Mouse (Mus musculus): Measurements from ENCODE around the gene Psmb9. TPM values are rescaled to one million over a fixed set of nuclear protein-coding genes. Genes with fewer than 3 reads are reported as not detected.

Psmb9 gene
- polyA plus RNA-seq, 2 experiments from 2014 or later = 320 to 348 TPM

DNA sequence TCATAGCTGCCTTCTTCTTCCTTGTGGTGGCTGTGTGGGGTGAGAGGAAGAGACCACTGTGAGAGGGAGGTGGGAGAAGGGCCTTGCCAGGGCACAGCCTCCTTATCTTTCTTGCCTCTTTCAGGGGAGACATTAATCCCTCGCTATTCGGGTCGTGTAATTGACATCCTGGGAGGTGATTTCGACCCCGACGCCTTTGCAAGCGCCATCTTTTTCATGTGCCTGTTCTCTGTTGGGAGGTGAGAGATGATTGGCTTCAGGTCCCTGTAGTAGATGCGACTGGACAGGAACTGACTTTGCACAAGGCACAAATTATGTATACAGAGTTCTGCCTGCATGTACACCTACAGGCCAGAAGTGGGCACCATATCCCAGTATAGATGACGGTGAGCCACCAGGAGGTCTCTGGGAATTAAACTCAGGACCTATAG is 18.2 kb upstream of the Psmb9 start:
- ATAC-seq = peak; percentile 34

- ATAC-seq = no peak
These were observed 17.6 kb upstream of the Psmb9 start for GRCm38 (mm10) chr17:34205021-34205745.

DNA sequence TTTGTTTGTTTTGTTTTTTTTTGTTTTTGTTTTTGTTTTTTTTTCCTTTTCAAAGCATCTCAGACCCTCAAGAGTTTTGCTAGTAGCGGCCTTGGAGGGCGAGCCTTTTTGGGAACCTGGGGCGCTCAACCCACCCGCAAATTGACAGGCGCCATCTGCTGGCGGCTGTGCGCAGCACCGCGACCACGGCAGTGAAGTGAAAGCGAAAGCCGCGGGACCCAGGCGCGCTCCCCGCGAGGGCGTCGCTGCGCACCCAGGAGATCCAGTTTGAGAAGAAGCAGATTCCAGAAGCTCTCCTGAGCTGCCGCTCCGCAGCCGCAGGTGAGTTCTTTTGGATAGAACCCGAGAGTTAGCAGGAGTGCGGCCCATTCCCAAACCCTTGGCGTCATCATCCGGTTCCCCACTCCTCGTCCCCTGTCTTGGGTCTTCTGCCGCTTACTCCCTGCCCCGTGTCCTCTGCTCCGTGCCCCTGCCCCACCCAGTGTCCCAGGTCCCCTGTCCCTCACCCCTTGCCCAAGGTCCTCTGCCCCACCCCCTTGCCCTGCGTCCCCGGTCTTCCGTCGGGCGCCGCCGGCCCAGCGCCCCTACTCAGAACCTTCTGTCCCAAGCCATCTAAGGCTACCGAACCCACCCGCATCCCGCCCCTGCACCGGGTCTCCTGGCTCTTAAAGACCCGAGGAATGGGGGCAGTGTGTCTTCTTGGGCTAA is 16.9 kb upstream of the Psmb9 start:
- peak; percentile 42 for ATAC-seq

DNA sequence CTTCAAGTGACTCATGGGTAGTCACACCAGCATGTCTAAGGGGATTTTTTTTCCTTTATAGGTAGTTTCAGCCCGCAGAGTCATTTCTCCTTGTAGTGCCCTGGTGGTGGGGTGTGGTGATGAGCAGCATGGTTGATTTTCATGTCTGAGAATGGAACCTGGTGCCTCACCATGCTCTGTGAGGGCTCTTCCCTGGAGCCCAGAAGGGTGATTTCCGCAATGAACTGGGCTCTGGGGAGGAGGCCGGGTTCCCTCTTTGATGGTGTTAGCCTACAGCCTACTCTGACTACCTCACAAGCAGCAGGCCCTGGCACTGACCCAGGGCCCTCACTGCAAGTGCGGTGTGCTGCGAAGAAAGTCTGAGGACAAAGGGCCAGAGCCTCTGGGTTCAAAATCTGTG is 15.9 kb upstream of the Psmb9 start, which contains the start of gene Tap2:
Gene Tap2, plus strand, starts transcription at position 84 of the 400 bp plus-strand sequence.
- peak; percentile 13 for ATAC-seq

- ATAC-seq = no peak
These were observed 15.3 kb upstream of the Psmb9 start for GRCm38 (mm10) chr17:34202760-34203442.

GRCm38 (mm10) chr17:34201506-34202055 is 14.0 kb upstream of the Psmb9 start:
- peak; percentile 9 for ATAC-seq

- no peak for ATAC-seq
These were observed 13.4 kb upstream of the Psmb9 start for GRCm38 (mm10) chr17:34200772-34201505.

DNA sequence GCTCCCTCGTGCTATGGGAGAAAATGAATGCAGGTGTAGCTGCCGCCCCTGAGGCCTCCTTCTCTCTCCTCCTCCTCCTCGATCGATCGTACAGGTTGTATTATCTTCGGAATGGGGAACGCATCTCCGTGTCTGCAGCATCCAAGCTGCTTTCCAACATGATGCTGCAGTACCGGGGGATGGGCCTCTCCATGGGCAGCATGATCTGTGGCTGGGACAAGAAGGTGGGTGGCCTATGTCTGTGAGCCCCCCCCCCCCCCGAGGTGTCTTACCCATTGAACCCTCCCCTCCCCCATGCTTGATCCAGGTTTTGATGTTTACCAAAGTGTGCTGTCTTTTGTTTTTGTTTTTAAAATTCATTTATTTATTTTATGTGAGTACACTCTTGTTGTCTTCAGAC is 12.5 kb upstream of the Psmb9 start:
- no peak for ATAC-seq

DNA sequence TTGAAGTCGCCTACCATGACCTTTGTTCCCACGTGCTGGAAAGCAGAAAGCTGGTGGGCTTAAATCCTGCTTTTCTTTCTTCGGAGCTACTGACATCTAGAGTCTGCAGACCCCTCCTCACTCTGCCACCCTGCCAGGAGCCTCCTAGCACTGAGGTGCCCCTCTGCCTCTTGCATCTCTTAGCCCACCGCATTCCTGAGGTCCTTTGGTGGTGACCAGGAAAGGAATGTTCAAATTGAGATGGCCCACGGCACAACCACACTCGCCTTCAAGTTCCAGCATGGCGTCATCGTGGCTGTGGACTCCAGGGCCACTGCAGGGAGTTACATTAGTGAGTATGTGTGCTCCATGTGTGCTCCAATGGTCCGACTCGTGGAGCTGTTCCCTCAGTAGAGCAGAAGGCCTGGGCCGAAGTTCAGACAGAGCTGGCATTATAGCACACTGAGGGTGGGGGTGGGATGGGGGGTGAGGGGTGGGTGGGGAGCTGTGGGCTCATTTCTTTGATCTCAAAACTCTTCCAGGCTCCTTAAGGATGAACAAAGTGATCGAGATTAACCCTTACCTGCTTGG is 11.6 kb upstream of the Psmb9 start:
- ATAC-seq = no peak

- no peak for ATAC-seq
These were observed 11.0 kb upstream of the Psmb9 start for GRCm38 (mm10) chr17:34198521-34198912.

DNA sequence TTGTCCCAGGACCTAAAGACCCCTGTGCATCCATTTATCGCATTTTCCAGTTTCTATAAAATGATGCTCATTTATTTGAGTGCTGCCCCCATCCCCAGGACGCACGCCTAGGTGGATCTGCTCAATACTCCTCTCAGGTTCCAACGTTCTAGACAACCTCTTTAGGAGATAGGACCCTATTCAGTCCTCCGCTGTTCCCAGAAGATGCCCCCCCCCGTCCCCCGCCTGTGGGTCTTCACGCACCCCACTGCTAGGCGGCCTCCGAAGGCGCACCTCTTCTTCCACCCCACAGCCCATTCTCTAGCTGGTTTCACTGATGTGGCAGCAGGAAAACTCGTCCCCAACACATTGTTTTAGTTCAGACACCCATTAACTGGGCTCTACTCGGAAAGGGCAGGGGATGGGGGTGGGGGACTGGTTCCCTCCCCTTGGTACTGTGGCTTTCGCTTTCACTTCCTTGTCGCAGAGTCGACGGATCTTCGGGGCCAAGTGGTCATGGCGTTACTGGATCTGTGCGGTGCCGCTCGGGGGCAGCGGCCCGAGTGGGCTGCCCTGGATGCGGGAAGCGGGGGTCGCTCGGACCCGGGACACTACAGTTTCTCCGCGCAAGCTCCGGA is 10.4 kb upstream of the Psmb9 start:
- peak; percentile 62 for ATAC-seq

DNA sequence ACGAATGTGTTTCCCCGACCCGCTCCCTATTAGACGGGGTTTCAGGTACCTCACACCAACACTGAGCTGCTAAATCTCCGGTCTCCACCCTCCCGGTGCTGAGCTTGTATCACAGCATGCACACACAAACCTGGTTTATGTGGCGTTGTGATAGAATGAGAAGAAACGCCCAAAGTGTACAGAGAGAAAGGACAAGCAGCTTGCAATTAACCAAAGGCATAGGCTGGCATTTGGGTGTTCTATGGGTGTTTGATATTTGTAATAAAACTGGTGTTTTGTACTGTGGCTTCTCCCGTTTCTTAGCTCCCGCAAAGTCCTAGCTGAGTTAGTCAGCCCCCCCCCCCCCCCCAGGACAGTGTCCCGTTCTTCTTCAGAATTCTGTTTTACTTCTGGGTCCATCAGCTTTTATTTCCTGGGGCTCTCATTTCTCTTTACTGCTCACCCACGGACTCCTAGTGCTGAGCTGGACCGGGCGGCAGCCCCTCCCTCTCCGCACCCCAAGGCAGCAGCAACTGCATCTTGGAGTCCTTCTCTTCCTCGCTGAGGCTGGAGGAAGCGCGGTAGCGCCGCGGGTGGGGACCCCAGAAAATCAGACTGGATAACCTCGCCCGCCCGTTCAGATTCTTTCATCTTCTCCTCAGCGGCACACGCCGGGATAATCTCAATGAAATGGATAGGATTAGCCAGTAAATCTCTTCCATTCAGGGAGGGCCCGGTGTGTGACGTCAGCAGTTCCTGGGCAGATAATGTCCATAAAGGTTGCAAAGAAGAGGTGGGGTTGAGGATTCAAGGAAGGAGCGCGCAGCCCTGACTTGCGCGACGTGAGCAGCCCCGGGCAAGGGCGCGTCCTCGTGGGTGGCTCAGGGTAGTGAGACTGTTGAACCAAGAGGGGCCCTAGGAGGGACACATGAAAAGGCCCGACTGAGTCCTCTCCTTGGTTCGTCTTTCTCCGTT is 9.7 kb upstream of the Psmb9 start, which contains the start of gene Psmb8:
Gene Psmb8, plus strand, starts transcription at position 781 of the 954 bp plus-strand sequence.
- ATAC-seq = peak; percentile 48

- peak; percentile 73 for ATAC-seq
These were observed 8.9 kb upstream of the Psmb9 start for GRCm38 (mm10) chr17:34196491-34196890.

DNA sequence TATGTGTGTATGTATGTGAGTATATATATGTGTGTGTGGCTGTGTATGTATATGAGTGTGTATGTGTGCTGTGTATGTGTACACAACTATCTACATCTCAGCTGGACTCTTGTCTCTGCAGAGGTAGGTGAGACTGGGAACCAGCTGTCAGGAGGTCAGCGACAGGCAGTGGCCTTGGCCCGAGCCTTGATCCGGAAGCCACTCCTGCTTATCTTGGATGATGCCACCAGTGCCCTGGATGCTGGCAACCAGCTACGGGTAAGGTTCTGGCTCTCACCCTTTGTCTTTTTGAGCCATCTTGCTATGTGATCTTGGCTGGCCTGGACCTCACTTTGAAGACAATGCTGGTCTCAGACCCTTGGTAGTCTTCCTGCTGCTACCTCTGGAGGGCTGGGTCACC is 7.2 kb upstream of the Psmb9 start:
- no peak for ATAC-seq

DNA sequence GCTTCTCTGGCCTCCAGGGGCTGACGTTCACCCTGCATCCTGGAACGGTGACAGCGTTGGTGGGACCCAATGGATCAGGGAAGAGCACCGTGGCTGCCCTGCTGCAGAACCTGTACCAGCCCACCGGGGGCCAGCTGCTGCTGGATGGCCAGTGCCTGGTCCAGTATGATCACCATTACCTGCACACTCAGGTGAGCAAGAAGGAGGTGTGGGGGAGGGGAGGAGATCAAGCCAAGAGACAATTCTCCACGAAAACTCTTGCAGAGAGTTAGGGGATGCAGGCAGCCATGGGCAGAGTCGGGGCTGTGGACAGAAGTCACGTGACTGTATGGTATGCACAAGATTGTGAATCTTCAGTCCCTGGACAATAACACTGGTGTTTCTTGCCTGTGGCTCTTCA is 5.9 kb upstream of the Psmb9 start:
- no peak for ATAC-seq

DNA sequence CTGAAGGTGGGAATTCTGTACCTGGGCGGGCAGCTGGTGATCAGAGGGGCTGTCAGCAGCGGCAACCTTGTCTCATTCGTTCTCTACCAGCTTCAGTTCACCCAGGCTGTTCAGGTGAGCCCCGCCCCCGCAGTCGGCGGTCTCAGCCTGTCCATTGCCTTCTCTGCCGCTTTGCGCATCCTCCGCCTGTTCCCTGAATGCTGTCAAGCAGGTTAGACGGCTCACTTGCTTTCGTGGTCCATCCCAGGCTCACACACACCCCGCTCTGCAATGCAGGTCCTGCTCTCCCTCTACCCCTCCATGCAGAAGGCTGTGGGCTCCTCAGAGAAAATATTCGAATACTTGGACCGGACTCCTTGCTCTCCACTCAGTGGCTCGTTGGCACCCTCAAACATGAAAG is 5.3 kb upstream of the Psmb9 start:
- ATAC-seq = no peak

GRCm38 (mm10) chr17:34188986-34189385 is 1.4 kb upstream of the Psmb9 start:
- no peak for ATAC-seq

- no peak for ATAC-seq
These were observed 446 bp upstream of the Psmb9 start for GRCm38 (mm10) chr17:34188010-34188409.

- peak; percentile 43 for ATAC-seq
These were observed 691 bp downstream of the Psmb9 start for GRCm38 (mm10) chr17:34186885-34187260.

- no peak for ATAC-seq
These were observed 2.0 kb downstream of the Psmb9 start for GRCm38 (mm10) chr17:34185526-34185925.

Data from activated CD4-positive, CD25-positive, alpha-beta regulatory T cell, adult 4 months (primary cell).